Mouse (Mus musculus): ENCODE results near the gene Galm. TPM values are rescaled to one million over a fixed set of nuclear protein-coding genes. Genes with fewer than 3 reads are reported as not detected.
A peak's percentile ranks its signal among the peaks of the same experiment; 100 is the strongest.
"Not testable (repeated sequence)": the region's sequence is repeated elsewhere in the genome, so short reads cannot be mapped to it uniquely, and the experiment has no call there.

Gene Galm
- total RNA-seq, 2 experiments from 2014 or later, result 3.8 to 5.4 TPM

DNA sequence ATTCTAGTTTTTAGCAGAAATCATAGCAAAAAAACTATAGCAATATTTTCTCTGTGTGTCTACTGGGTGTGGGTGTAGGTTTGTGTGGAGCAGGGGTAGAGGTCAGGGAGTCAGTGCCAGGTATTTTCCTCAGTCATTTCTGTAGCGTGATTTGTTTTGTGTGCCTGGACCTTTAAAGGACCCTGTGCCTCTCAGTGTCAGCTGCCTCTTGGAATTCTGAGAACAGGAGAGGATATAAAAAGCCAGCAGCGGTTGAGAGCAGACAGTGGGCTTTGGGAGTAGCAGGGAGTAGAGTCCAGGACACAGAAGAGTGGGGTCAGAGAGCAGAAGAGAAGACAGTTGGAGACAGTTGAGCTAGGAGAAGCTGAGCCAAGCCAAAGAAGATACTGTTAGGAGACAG is 92.9 kb downstream of the Galm start:
- TF ChIP-seq CTCF (conservative IDR thresholded peaks at IDR 0.05), result no peak
- no peak for DNase-seq (ENCODE audit: low spot score in 2 of 2)
- H3K4me3 ChIP-seq, result no peak overlapping the region
- no peak overlapping the region for H3K27ac ChIP-seq

DNA sequence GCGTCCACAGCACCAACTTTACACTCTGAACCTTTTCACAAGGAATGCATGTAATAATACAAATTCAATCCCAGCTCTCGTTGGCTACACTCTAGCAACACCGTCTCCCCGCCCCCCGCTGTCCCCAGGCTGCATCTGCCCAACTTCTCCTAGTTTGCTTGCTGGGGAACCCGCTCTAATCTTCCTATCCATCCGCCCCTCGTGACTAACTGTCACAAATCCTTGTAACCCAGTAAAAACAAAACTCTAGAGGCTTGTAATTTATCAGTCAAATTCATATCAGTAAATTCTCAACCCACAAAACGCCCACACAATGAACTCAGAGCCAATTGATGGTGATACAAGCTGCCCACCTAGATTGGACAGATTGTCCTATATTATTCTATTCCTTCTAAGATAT is 93.9 kb downstream of the Galm start:
- Histone ChIP-seq H3K4me3 (no peak overlapping the region), H3K27ac (no peak overlapping the region)
- no peak for TF ChIP-seq CTCF (conservative IDR thresholded peaks at IDR 0.05)
- DNase-seq (ENCODE audit: low spot score in 2 of 2), result no peak

DNA sequence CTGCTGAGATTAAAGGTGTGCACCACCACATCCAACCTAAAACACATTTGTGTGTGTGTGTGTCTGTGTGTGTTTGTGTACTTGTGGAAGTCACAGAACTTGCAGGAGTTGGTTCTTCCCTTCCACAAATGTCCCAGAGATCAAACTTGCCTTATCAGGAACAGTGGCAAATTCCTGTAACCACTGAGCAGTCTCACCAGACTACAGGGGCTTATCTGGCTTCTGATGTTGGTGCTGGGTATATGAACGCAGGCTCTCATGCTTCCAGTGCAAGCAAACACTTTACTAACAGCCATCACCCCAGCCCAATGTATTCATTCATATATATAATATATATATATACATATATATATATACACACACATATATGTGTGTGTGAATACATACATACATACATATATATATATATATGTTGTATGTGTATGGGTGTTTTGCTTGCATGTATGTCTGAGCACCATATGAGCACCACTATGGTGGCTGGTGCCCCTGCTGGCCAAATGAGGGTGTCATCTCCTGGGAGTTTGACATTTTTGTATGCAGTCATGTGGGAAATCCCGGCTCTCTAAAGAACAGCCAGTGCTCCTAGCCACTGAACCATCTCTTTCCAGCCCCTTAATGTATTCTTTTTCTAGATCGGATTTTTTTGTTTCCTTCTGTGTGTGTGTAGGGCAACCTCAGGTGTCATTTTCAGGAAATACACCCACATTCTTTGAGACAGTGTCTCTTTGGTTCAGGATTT is 94.8 kb downstream of the Galm start:
- no peak overlapping the region for H3K4me3 ChIP-seq
- no peak overlapping the region for H3K27ac ChIP-seq
- no peak for DNase-seq (ENCODE audit: low spot score in 2 of 2)
- peak; percentile 58 for TF ChIP-seq CTCF (conservative IDR thresholded peaks at IDR 0.05)

DNA sequence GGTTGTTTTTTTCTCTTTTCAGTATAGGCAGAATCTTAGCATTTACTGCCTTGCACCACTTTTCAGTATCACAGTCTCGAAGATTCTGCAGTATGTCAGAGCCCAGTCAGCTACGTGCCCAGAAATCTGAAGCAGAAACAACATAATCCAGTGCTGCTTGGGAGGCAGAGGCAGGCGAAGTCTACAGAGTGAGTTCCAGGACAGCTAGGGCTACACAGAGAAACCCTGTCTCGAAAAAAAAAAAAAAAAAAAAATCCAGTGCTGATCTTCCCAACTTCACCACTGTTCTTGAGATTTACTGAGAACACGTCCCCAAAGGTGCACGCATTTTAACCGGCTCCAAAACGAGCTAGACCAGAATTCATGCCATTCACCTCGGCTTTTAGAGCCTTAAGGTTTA is 96.6 kb downstream of the Galm start:
- Histone ChIP-seq H3K27ac (peak overlapping the region; percentile 95), H3K4me3 (peak overlapping the region; percentile 74)
- no peak for DNase-seq (ENCODE audit: low spot score in 2 of 2)
- TF ChIP-seq CTCF (conservative IDR thresholded peaks at IDR 0.05), result no peak

DNA sequence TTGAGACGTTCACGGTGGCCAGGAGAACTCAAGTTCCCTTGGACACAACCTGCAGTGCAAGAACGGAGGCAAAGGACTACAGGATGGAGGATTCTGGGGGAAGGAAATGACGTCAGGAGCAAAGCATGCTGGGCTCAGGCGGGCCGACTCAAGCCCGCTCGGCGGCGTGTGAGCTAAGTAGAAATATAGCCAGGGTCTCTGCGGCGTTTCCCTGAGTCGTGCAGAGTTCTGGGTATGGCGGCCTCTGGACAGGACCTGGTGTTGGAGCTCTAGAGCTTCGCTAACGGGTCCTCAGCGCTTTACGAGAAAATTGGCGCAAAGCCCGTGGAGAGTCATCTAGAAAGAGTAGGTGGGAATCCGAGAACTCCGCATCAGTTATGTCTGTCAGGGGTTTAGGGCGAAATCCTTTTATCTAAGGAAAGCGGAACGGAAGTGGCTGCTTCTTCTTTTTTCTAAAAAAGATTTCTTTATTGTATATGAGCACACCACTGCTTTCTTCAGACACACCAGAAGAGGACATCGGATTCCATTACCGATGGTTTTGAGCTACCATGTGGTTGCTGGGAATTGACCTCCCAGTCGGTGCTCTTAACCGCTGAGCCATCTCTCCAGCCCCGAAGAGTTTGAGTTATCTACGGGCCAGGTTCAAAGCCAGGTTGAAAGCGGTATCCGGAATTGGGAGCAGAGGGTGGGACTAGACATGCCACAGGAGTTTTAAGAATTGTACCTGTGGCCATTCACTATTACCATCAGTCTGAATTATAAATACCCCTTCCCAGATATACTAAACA is 97.2 kb downstream of the Galm start, which contains the start of gene Gemin6:
Gene Gemin6, plus strand, starts transcription at position 116 of the 791 bp plus-strand sequence.
- no peak for TF ChIP-seq CTCF (conservative IDR thresholded peaks at IDR 0.05)
- DNase-seq (ENCODE audit: low spot score in 2 of 2), result peak; percentile 84 to 91
- H3K27ac ChIP-seq, result peak within 1 kb of the TSS; percentile 95
- peak within 1 kb of the TSS; percentile 74 for H3K4me3 ChIP-seq

DNA sequence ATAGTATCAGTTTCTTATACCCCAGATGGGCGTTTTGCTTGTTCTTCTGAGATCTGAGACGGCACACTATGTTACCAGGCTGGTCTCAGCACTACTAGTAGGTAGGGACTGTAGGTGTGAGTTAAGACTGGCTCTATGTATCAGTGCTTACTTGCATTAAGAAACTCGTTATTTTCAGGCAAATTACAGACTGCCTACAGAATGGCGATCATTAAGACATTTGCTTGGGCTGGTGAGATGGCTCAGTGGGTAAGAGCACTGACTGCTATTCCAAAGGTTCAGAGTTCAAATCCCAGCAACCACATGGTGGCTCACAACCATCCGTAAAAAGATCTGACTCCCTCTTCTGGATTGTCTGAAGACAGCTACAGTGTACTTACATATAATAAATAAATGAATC is 97.9 kb downstream of the Galm start:
- peak overlapping the region; percentile 74 for H3K4me3 ChIP-seq
- not testable (repeated sequence) for DNase-seq (ENCODE audit: low spot score in 2 of 2); H3K27ac ChIP-seq

DNA sequence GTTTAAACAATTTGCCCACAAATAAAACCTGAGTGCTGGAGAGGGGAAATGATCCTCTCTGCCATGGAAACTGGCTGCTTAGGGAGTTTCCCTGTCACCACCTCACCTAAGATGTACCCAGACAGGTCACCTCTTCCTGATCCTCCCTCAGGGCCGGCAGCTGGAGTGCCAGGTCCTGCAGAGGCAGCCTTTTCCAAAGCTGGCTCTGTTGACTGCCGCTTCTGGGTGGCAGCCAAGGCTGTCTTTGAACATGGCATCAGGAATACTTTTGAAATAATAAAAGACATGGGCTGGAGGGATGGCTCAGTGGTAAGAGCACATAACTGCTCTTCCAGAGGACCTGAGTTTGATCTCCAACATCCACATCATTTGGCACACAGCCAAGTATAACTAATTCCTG is 102.1 kb downstream of the Galm start:
- TF ChIP-seq CTCF (conservative IDR thresholded peaks at IDR 0.05), result no peak
- Histone ChIP-seq H3K27ac (peak overlapping the region; percentile 47; the same call in 1 of the 2 replicates), H3K4me3 (no peak overlapping the region)
- DNase-seq (ENCODE audit: low spot score in 2 of 2), result no peak

DNA sequence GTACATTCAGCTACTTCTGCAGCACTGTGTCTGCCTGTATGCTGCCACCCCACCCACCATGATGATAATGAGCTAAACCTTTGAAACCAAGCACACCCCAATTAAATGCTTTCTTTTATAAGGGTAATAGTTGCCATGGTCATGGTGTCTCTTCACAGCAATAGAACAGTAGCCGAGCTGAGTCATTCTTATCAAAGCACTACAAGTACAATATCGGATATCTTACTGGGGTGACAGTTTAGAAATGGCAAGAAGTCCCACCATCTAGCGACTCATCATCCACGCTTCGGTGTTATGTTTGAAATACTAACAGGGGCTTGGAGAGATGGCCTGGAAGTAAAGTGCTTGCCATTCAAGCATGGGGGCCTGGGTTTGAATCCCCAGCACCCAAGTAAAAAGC is 106.6 kb downstream of the Galm start:
- no peak overlapping the region for H3K27ac ChIP-seq
- DNase-seq (ENCODE audit: low spot score in 2 of 2), result no peak
- no peak overlapping the region for H3K4me3 ChIP-seq
- no peak for TF ChIP-seq CTCF (conservative IDR thresholded peaks at IDR 0.05)

DNA sequence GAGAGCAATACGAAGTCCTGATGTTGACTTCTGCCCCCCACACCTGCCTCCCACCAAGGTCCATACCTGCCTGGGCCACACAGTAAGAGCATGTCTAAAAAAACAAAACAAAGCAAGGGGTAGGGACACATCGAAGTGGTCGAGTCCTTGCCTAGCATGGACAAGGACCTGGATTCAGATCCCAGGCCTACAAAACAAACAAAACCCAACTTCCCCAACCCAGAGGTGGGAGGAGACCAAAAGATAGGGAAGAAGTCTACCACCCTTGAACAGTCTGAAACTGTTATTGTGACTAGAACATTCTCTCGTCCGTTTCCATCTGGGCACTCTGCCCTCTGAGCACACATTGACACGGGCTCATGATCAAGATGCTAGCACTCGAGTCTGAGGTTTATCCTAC is 107.1 kb downstream of the Galm start:
- TF ChIP-seq CTCF (conservative IDR thresholded peaks at IDR 0.05), result no peak
- no peak for DNase-seq (ENCODE audit: low spot score in 2 of 2)
- Histone ChIP-seq H3K27ac (0 out of 2 replicates have a peak overlapping the region, but pooled peaks have one; percentile 19), H3K4me3 (no peak overlapping the region)

Other genes starting within 250 kb of the Galm start
- 10 to 100 TPM; 52.6 to 56.8 TPM for gene Atl2, start 231.3 kb upstream of the Galm start, total RNA-seq (2021)
- 10 to 100 TPM; 62.8 to 67.1 TPM for gene Hnrnpll, start 65.1 kb upstream of the Galm start, total RNA-seq (2021)
- 100 to 1,000 TPM; 116 to 132 TPM for gene Srsf7, start 79.8 kb downstream of the Galm start, total RNA-seq (2021)
- under 1 TPM; 0.15 to 0.28 TPM for gene Ttc39d, start 80.0 kb downstream of the Galm start, total RNA-seq (2021)
- gene Gemin6, start 97.0 kb downstream of the Galm start, total RNA-seq (2021), result 1 to 10 TPM; 5.1 to 6.1 TPM
- 10 to 100 TPM; 18.5 to 19.0 TPM for gene Morn2, start 162.7 kb downstream of the Galm start, total RNA-seq (2021)
- 10 to 100 TPM; 37.6 to 38.0 TPM for gene Dhx57, start 163.0 kb downstream of the Galm start, total RNA-seq (2021)
- 1 to 10 TPM; 2.8 to 5.3 TPM for gene Arhgef33, start 179.9 kb downstream of the Galm start, total RNA-seq (2021)
- 1 to 10 TPM in 1 of 2 experiments, not detected in 1; 1.5 TPM for gene Gm10190, start 246.1 kb downstream of the Galm start, total RNA-seq (2021)